Mouse (Mus musculus) right cerebral cortex, adult 2 months (tissue): Measurements from ENCODE around the gene Tmem52b.
A peak's percentile ranks its signal among the peaks of the same experiment; 100 is the strongest.
"Not testable (repeated sequence)": the region's sequence is repeated elsewhere in the genome, so short reads cannot be mapped to it uniquely, and the experiment has no call there.

Source experiments
- DNase-seq, 2 experiments: peaks; one replicate each; pipeline ENCODE4 v3.0.0; 2021 to 2022; ENCODE audit warnings: low spot score in 2 of 2

The Tmem52b gene

GRCm38 (mm10) chr6:129512367-129512766 lies at the start of gene Tmem52b:
Gene Tmem52b (plus strand): TSS chr6:129512555.
- DNase-seq = no peak

GRCm38 (mm10) chr6:129471386-129471785 lies 41.0 kb upstream of the Tmem52b start:
- DNase-seq = no peak

- DNase-seq = no peak
These were observed 39.7 kb upstream of the Tmem52b start for GRCm38 (mm10) chr6:129472627-129473026.

GRCm38 (mm10) chr6:129476404-129477126 lies 35.8 kb upstream of the Tmem52b start:
- DNase-seq = peak in 1 of 2 experiments; percentile 11

- peak; percentile 3 to 4 for DNase-seq
These were observed 32.0 kb upstream of the Tmem52b start for GRCm38 (mm10) chr6:129480089-129480958.

GRCm38 (mm10) chr6:129494924-129495323 lies 17.4 kb upstream of the Tmem52b start:
- DNase-seq = no peak

GRCm38 (mm10) chr6:129497345-129498218 lies 14.8 kb upstream of the Tmem52b start:
- no peak for DNase-seq

- not testable (repeated sequence) for DNase-seq
These were observed 12.8 kb upstream of the Tmem52b start for GRCm38 (mm10) chr6:129499516-129499915.

GRCm38 (mm10) chr6:129503471-129503870 lies 8.9 kb upstream of the Tmem52b start:
- DNase-seq = no peak

GRCm38 (mm10) chr6:129507024-129507423 lies 5.3 kb upstream of the Tmem52b start, which contains the start of gene Olr1:
Gene Olr1 (minus strand): TSS chr6:129507165.
- peak; percentile 6 to 14 for DNase-seq

GRCm38 (mm10) chr6:129510120-129510911 lies 2.0 kb upstream of the Tmem52b start:
- no peak for DNase-seq

- DNase-seq = no peak
These were observed 513 bp downstream of the Tmem52b start for GRCm38 (mm10) chr6:129512868-129513267.

GRCm38 (mm10) chr6:129513409-129513808 lies 1.1 kb downstream of the Tmem52b start:
- DNase-seq = peak in 1 of 2 experiments; percentile 13

- no peak for DNase-seq
These were observed 2.0 kb downstream of the Tmem52b start for GRCm38 (mm10) chr6:129514376-129514775.

- DNase-seq = no peak
These were observed 2.7 kb downstream of the Tmem52b start for GRCm38 (mm10) chr6:129515068-129515467.

GRCm38 (mm10) chr6:129516388-129516787 lies 4.0 kb downstream of the Tmem52b start:
- DNase-seq = no peak

GRCm38 (mm10) chr6:129517752-129518408 lies 5.5 kb downstream of the Tmem52b start:
- peak; percentile 46 to 53 for DNase-seq

- DNase-seq = no peak
These were observed 13.7 kb downstream of the Tmem52b start for GRCm38 (mm10) chr6:129526069-129526468.

GRCm38 (mm10) chr6:129527416-129527815 lies 15.1 kb downstream of the Tmem52b start:
- no peak for DNase-seq

- DNase-seq = no peak
These were observed 17.2 kb downstream of the Tmem52b start for GRCm38 (mm10) chr6:129529605-129530004.
